ENCODE assay signal across 27 mouse cellular contexts in genomic region chr4:139842919-139843318, GRCm38 (mm10). TPM values are rescaled to one million over a fixed set of nuclear protein-coding genes. Genes with fewer than 3 reads are reported as not detected.
A peak's percentile ranks its signal among the peaks of the same experiment; 100 is the strongest.
DNase-seq lines count a peak whose midpoint lies in the region; ATAC-seq and TF ChIP-seq lines count a peak whose summit lies in the region.
"Had no signal": no experiment of that assay in that cellular context is flagged by ENCODE, and none has a peak within 500 bp of the region (broad histone marks: within the 10 kb centered on the region; RNA-seq: fewer than 3 reads in every experiment).

No protein-coding gene starts in this region.

- in situ Hi-C loops in CH12.LX (cut with MboI; ENCODE audit: low pct_ligation_motif_present, low pct_unique_long_range_greater_than_20kb, low sequenced_read_pairs), result no loop called here

- H3K9me3 ChIP-seq in midbrain, embryonic 11.5 days (ENCODE audit: control insufficient read depth, low read length), result no peaks in the 10 kb centered on the region
- H3K9me3 ChIP-seq in midbrain, embryonic 15.5 days, result no peaks in the 10 kb centered on the region
- H3K9me3 ChIP-seq in CH12.LX (replicated peaks; ENCODE audit: low read length), result no peaks in the 10 kb centered on the region
- peaks cover 2% of the 10 kb centered on the region; the same call in 1 of the 2 replicates for H3K9me3 ChIP-seq in E14TG2a.4 (ENCODE audit: low read length)
- H3K9me3 ChIP-seq in hindbrain, postnatal 0 days (ENCODE audit: low read length), result no peaks in the 10 kb centered on the region

- H3K9ac ChIP-seq in midbrain, embryonic 11.5 days (ENCODE audit: low read length), result no peak overlapping the region
- no peak overlapping the region for H3K9ac ChIP-seq in midbrain, embryonic 15.5 days
- H3K9ac ChIP-seq in CH12.LX (ENCODE audit: insufficient read depth, low read depth), result no peak overlapping the region
- no peak overlapping the region for H3K9ac ChIP-seq in hindbrain, postnatal 0 days (replicated peaks; ENCODE audit: low read length)

- DNase-seq in midbrain, embryonic 11.5 days (ENCODE audit: low spot score, missing footprints), result peak; percentile 77
- DNase-seq in CH12.LX (ENCODE audit: extremely low read depth) (no peak), R1 (ENCODE audit: low read depth, low spot score) (peak; percentile 13)
- no peak for DNase-seq in cerebellum, postnatal 25 days
- DNase-seq in hindbrain, postnatal 0 days (ENCODE audit: low spot score), result no peak
- DNase-seq in Muller cell, postnatal 12 days (ENCODE audit: inconsistent ontology term), result no peak
- DNase-seq: adrenal gland, adult 2 months; adrenal gland, adult 8-10 months; adrenal gland, postnatal 10 days; adrenal gland, postnatal 14 days; adrenal gland, postnatal 25 days; adrenal gland, postnatal 36 days; B cell, adult 2 months; cerebellum, adult 11 months; cerebellum, adult 11-12 months; cerebellum, adult 18-20 months; cerebellum, adult 2 months; cerebellum, adult 8-10 months; cerebellum, adult 9-10 months had no signal

- no peaks in the 10 kb centered on the region for H3K79me2 ChIP-seq in CH12.LX (replicated peaks; ENCODE audit: control insufficient read depth, extremely low read depth, insufficient read depth, poor library complexity, severe bottlenecking)

- ATAC-seq in midbrain, embryonic 11.5 days (ENCODE audit: low FRiP score), result no peak
- ATAC-seq in midbrain, embryonic 15.5 days (replicated peaks), result no peak
- no peak for ATAC-seq in hindbrain, postnatal 0 days
- ATAC-seq: activated CD4-positive, CD25-positive, alpha-beta regulatory T cell, adult 4 months; CD4-positive, CD25-positive, alpha-beta regulatory T cell, adult 4 months; Patski had no signal

- no peak for TF ChIP-seq RAD21 in CH12.LX (IDR thresholded peaks at IDR 0.05; ENCODE audit: low read depth, low read length)

- TF ChIP-seq EP300 in CH12.LX (IDR thresholded peaks at IDR 0.05; ENCODE audit: low read length), result no peak

- no peak overlapping the region for H3K4me3 ChIP-seq in midbrain, embryonic 11.5 days (ENCODE audit: low read depth, low read length)
- H3K4me3 ChIP-seq in midbrain, embryonic 15.5 days, result no peak overlapping the region
- H3K4me3 ChIP-seq in CH12.LX (replicated peaks in 1 of 3; ENCODE audit: low read depth in 2 of 3, low read length in 2 of 3, poor library complexity in 1 of 3) (no peak overlapping the region), E14TG2a.4 (replicated peaks; ENCODE audit: low read length) (peak overlapping the region; percentile 17; the same call in 1 of the 2 replicates)
- no peak overlapping the region for H3K4me3 ChIP-seq in hindbrain, postnatal 0 days (ENCODE audit: low read length)

- WGBS in midbrain, embryonic 11.5 days, result 77% methylated on average over 7 of the region's 7 CpGs
- WGBS in midbrain, embryonic 15.5 days, result 76% methylated on average over 7 of the region's 7 CpGs
- 66% methylated on average over 7 of the region's 7 CpGs for WGBS in hindbrain, postnatal 0 days

- peaks cover 13% of the 10 kb centered on the region for H3K27me3 ChIP-seq in midbrain, embryonic 11.5 days (ENCODE audit: control insufficient read depth, insufficient read depth, low read length)
- H3K27me3 ChIP-seq in midbrain, embryonic 15.5 days (replicated peaks), result peaks cover 38% of the 10 kb centered on the region
- peaks cover 48% of the 10 kb centered on the region for H3K27me3 ChIP-seq in CH12.LX (replicated peaks)
- H3K27me3 ChIP-seq in E14TG2a.4 (ENCODE audit: insufficient read depth, low read length), result peaks cover 82% of the 10 kb centered on the region
- H3K27me3 ChIP-seq in hindbrain, postnatal 0 days (ENCODE audit: insufficient read depth, low read length), result peaks cover 8% of the 10 kb centered on the region; the same call in 1 of the 2 replicates

- no peak for TF ChIP-seq POLR2A in CH12.LX (IDR thresholded peaks at IDR 0.05; ENCODE audit: low read depth, low read length)

- H3K36me3 ChIP-seq in midbrain, embryonic 11.5 days (ENCODE audit: control insufficient read depth, insufficient read depth, low read length), result no peaks in the 10 kb centered on the region
- no peaks in the 10 kb centered on the region for H3K36me3 ChIP-seq in midbrain, embryonic 15.5 days (replicated peaks)
- H3K36me3 ChIP-seq in CH12.LX (replicated peaks in 1 of 2; ENCODE audit: control insufficient read depth in 1 of 2, insufficient read depth in 1 of 2, low read length in 1 of 2) (no peaks in the 10 kb centered on the region), E14TG2a.4 (ENCODE audit: insufficient read depth, low read length) (no peaks in the 10 kb centered on the region)
- H3K36me3 ChIP-seq in hindbrain, postnatal 0 days (ENCODE audit: insufficient read depth, low read length), result no peaks in the 10 kb centered on the region
- H3K36me3 ChIP-seq: G1E had no signal

- H3K27ac ChIP-seq in midbrain, embryonic 11.5 days (ENCODE audit: low read depth, low read length), result no peak overlapping the region
- H3K27ac ChIP-seq in midbrain, embryonic 15.5 days, result no peak overlapping the region
- no peak overlapping the region for H3K27ac ChIP-seq in CH12.LX (ENCODE audit: insufficient read depth, low read depth)
- no peak overlapping the region for H3K27ac ChIP-seq in hindbrain, postnatal 0 days

- no peak overlapping the region for H3K4me2 ChIP-seq in midbrain, embryonic 11.5 days
- H3K4me2 ChIP-seq in midbrain, embryonic 15.5 days, result no peak overlapping the region
- no peak overlapping the region for H3K4me2 ChIP-seq in CH12.LX (ENCODE audit: insufficient read depth, low read depth, poor library complexity, severe bottlenecking)
- H3K4me2 ChIP-seq in hindbrain, postnatal 0 days (ENCODE audit: low read depth, low read length), result no peak overlapping the region

- no peak for TF ChIP-seq CTCF in CH12.LX (conservative IDR thresholded peaks at IDR 0.05 in 1 of 2, IDR thresholded peaks at IDR 0.05 in 1 of 2; ENCODE audit: low read depth in 2 of 2, low read length in 2 of 2)
- no peak for TF ChIP-seq CTCF in E14TG2a.4 (conservative IDR thresholded peaks at IDR 0.05; ENCODE audit: low read length)
- no peak for TF ChIP-seq CTCF in hindbrain, postnatal 0 days (IDR thresholded peaks at IDR 0.05; ENCODE audit: low read depth)

- dilution Hi-C loops in CH12.LX (cut with MboI; ENCODE audit: extremely low pct_ligation_motif_present, extremely low pct_unique_long_range_greater_than_20kb, low sequenced_read_pairs), result no loop called here

- H3K4me1 ChIP-seq in midbrain, embryonic 11.5 days (ENCODE audit: control insufficient read depth, insufficient read depth, low read length), result peaks cover 5% of the 10 kb centered on the region; the same call in 1 of the 2 replicates
- H3K4me1 ChIP-seq in midbrain, embryonic 15.5 days, result peaks cover 2% of the 10 kb centered on the region; the same call in 1 of the 2 replicates
- H3K4me1 ChIP-seq in CH12.LX (ENCODE audit: control insufficient read depth in 1 of 2, insufficient read depth in 2 of 2) (no peaks in the 10 kb centered on the region), E14TG2a.4 (replicated peaks; ENCODE audit: low read depth, low read length) (peaks cover 67% of the 10 kb centered on the region)
- no peaks in the 10 kb centered on the region for H3K4me1 ChIP-seq in hindbrain, postnatal 0 days (ENCODE audit: insufficient read depth, low read length)

TF ChIP-seq in CH12.LX, 34 proteins besides CTCF, POLR2A, EP300 and RAD21:
- TF ChIP-seq NRF1 (IDR thresholded peaks at IDR 0.05; ENCODE audit: low read depth, low read length) (peak; percentile 61), ZNF384 (IDR thresholded peaks at IDR 0.05; ENCODE audit: low read depth, low read length) (no peak)

RNA-seq across cellular contexts. Expression of gene Pax7, which starts 9.6 kb away (rescaled TPM):
- 3.1 and 3.4 TPM in 2 replicates for polyA plus RNA-seq in midbrain, embryonic 11.5 days (2014; fragmentation: Nextera tagmentation; extraction: Ambion mirVana)
- polyA plus RNA-seq in midbrain, embryonic 15.5 days (2015; fragmentation: Nextera tagmentation; extraction: Ambion mirVana), result 3.5 and 3.8 TPM in 2 replicates
- total RNA-seq in CH12.LX (2012; rRNA removed) (not detected in 2 replicates), CH12.LX (2014; rRNA removed) (not detected in 2 replicates)
- not detected in 2 replicates for polyA plus RNA-seq in CH12.LX (2012; ENCODE audit: insufficient read length, low read depth)
- 2.6 and 3.6 TPM in 2 replicates for total RNA-seq in hindbrain, postnatal 0 days (2014; rRNA removed)
- 0.30 and 0.41 TPM in 2 replicates for polyA plus RNA-seq in hindbrain, postnatal 0 days (2015; fragmentation: Nextera tagmentation; extraction: Ambion mirVana)
- total RNA-seq: adrenal gland, adult 18-20 months; adrenal gland, adult 2 months; adrenal gland, adult 8-10 months; adrenal gland, postnatal 14 days; adrenal gland, postnatal 25 days; adrenal gland, postnatal 36 days; MEL had no signal
- polyA plus RNA-seq: activated CD4-positive, CD25-positive, alpha-beta regulatory T cell, adult 4 months; adrenal gland, adult 2 months; CD4-positive, CD25-positive, alpha-beta regulatory T cell, adult 4 months; G1E; Patski had no signal

Comparison
In these comparisons a context has a peak if more than half of its experiments do, and no peak if none do; other contexts are left out.
1. DNase-seq: peak in midbrain, embryonic 11.5 days (single experiment) and R1 (single experiment); none in CH12.LX (single experiment), cerebellum, postnatal 25 days (0 of 2), hindbrain, postnatal 0 days (single experiment) and Muller cell, postnatal 12 days (single experiment).